Mouse (Mus musculus): ENCODE measurements around the gene Ptbp3.

GRCm38 (mm10) chr4:59509558-59509957, 39.6 kb downstream of the Ptbp3 start:
- no peak for TF ChIP-seq HCFC1 (IDR thresholded peaks at IDR 0.05; ENCODE audit: borderline replicate concordance, insufficient read depth, low read length)
- no peak for TF ChIP-seq CHD2 (IDR thresholded peaks at IDR 0.05; ENCODE audit: low read depth, low read length)
- TF ChIP-seq ZC3H11A (IDR thresholded peaks at IDR 0.05; ENCODE audit: borderline replicate concordance, low read depth, low read length): no peak
- no peak for TF ChIP-seq ZNF384 (IDR thresholded peaks at IDR 0.05; ENCODE audit: low read depth, low read length)
- TF ChIP-seq MAFK (IDR thresholded peaks at IDR 0.05; ENCODE audit: insufficient read depth, low read depth, low read length): no peak
